Mouse (Mus musculus) layer of hippocampus, adult 18-20 months (tissue): Measurements from ENCODE around the gene Pax5. TPM values are rescaled to one million over a fixed set of nuclear protein-coding genes. Genes with fewer than 3 reads are reported as not detected.
A peak's percentile ranks its signal among the peaks of the same experiment; 100 is the strongest.

Source experiments
- DNase-seq, 2 experiments: peaks; one replicate each; pipeline ENCODE4 v3.0.0; 2022; ENCODE audit warnings: low spot score in 2 of 2
- total RNA-seq, 2 experiments: library from RNA; stranded (reverse); gene quantifications; 2 replicates each; pipeline ENCODE4 v1.2.3; 2021

The Pax5 gene
- total RNA-seq, 2 experiments from 2014 or later, result 0.25 to 0.30 TPM

GRCm38 (mm10) chr4:44706865-44707264 is 3.4 kb downstream of the Pax5 start:
- no peak for DNase-seq

- no peak for DNase-seq
These were observed 4.3 kb downstream of the Pax5 start for GRCm38 (mm10) chr4:44705967-44706366.

GRCm38 (mm10) chr4:44705151-44705550 is 5.1 kb downstream of the Pax5 start:
- no peak for DNase-seq

GRCm38 (mm10) chr4:44704369-44704745 is 5.9 kb downstream of the Pax5 start:
- DNase-seq, result peak in 1 of 2 experiments; percentile 51

- no peak for DNase-seq
These were observed 6.5 kb downstream of the Pax5 start for GRCm38 (mm10) chr4:44703686-44704368.

GRCm38 (mm10) chr4:44702891-44703685 is 7.2 kb downstream of the Pax5 start:
- no peak for DNase-seq

- DNase-seq, result no peak
These were observed 8.2 kb downstream of the Pax5 start for GRCm38 (mm10) chr4:44702011-44702527.

GRCm38 (mm10) chr4:44701513-44701912 is 8.8 kb downstream of the Pax5 start:
- no peak for DNase-seq

- no peak for DNase-seq
These were observed 13.6 kb downstream of the Pax5 start for GRCm38 (mm10) chr4:44696676-44697075.

- DNase-seq, result no peak
These were observed 15.9 kb downstream of the Pax5 start for GRCm38 (mm10) chr4:44694369-44694768.

GRCm38 (mm10) chr4:44685582-44685981 is 24.7 kb downstream of the Pax5 start:
- no peak for DNase-seq

GRCm38 (mm10) chr4:44680242-44680897 is 29.9 kb downstream of the Pax5 start:
- DNase-seq, result no peak

- no peak for DNase-seq
These were observed 31.6 kb downstream of the Pax5 start for GRCm38 (mm10) chr4:44678641-44679040.

- DNase-seq, result no peak
These were observed 32.3 kb downstream of the Pax5 start for GRCm38 (mm10) chr4:44678026-44678425.

GRCm38 (mm10) chr4:44674973-44675372 is 35.3 kb downstream of the Pax5 start:
- no peak for DNase-seq

GRCm38 (mm10) chr4:44673726-44674125 is 36.6 kb downstream of the Pax5 start:
- DNase-seq, result no peak

GRCm38 (mm10) chr4:44672216-44672937 is 37.9 kb downstream of the Pax5 start:
- no peak for DNase-seq

GRCm38 (mm10) chr4:44671486-44671885 is 38.8 kb downstream of the Pax5 start:
- DNase-seq, result no peak

GRCm38 (mm10) chr4:44671035-44671434 is 39.3 kb downstream of the Pax5 start:
- DNase-seq, result no peak

- no peak for DNase-seq
These were observed 39.9 kb downstream of the Pax5 start for GRCm38 (mm10) chr4:44670380-44670779.

GRCm38 (mm10) chr4:44669485-44670181 is 40.7 kb downstream of the Pax5 start:
- DNase-seq, result no peak
